Mouse (Mus musculus): ENCODE results near the gene Ccser2.

The Ccser2 gene

DNA sequence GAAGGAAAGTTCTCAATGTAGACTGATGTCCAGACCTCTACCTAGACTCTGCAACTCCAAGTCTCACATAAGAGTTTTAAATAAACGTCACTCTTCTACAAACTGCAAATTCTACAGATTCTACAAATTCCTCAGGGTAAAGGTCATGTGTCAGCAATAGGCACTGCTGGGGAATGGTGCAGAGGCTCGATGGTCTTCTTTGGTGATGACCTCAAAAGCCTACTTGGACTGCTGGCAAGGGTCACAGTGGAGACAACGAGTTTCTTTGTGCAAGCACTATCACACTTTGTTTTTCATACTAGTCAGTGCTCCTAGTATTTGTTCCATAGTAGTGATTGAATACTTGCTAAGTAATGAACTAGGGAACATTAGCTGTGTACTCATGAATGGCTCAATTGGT, 85.0 kb downstream of the Ccser2 start:
- intact Hi-C loops (cut with DNase I) = no loop called here

DNA sequence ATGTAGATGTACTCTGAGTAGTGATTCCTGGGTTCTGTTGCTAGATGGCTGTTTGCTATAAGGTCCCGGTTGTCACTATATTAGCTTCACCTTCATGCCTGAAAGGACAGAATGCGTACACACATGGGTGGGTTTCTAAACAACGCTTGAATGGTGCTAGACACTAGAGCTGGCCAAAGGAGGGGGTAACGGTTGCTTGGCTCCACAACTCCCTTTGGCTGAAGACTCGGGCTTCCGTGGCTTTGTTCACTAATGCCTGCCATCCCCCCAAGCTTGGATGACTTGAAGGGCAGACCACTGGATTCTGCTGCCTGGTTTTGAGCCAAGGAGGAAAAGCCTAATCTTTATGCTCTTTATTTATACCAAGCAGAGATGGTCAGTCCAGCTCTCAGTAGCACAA, 98.3 kb downstream of the Ccser2 start:
- intact Hi-C loops (cut with DNase I) = no loop called here

GRCm38 (mm10) chr14:36868769-36869362, 99.7 kb downstream of the Ccser2 start:
- intact Hi-C loops (cut with DNase I) = loop anchor here (2.0 to 10.0 kb wide), 3 partner anchors 22 to 256 kb away; no protein-coding TSS in a partner anchor

- intact Hi-C loops (cut with DNase I) = loop anchor here (2.0 to 10.0 kb wide), 4 partner anchors 70 to 258 kb away; no protein-coding TSS in a partner anchor
Observed at GRCm38 (mm10) chr14:36866966-36867700, 101.4 kb downstream of the Ccser2 start.

DNA sequence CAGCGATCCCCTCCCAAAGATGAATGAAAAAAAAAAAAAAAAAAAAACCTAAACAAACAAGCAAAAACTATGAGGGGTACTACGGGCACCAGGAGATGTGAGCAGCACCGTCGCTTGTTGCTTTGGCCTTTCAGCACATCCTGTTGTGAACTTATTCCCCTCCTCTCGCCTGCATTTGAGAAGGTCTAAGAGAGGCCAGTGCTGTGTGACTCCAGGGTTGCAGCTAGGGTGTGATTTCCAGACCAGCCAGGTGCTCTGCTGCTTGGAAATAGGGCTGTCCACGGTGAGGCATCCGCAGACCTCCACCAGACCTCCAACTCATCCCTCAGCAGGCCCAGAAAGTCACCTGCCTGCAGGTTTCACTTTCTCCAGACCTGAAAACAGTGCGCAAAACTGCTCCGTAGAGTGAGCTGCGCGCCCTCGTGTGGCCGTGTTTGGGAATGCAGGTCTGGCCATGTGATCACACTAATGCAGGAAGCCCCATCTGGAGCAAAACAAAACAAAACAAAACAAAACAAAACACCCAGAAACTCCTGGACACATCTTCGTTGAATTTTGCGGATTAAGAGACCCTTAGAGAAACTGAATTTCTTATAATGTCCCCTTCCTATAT, 104.6 kb downstream of the Ccser2 start:
- intact Hi-C loops (cut with DNase I) = loop anchor here (10.0 kb wide), 1 partner anchor 261 kb away; no protein-coding TSS in a partner anchor

DNA sequence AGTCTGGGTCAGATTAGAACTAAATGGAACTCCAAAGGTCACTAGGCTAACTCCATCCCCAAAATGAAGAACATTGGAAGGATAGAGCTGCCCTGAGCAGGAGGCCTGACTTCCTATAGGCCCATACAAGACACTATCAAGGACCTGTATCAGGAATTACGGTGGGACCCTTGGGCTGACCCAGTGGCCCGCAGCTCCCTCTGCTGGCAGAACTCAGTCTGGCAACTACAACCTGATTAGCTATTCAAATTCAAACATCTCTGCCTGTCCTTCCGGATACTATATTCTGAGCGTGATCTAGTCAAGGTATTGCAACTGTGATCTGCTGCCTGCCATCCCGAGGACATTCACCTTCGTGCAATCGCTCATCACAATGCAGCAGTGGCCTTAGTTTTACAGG, 106.2 kb downstream of the Ccser2 start:
- intact Hi-C loops (cut with DNase I) = loop anchor here (10.0 kb wide), 1 partner anchor 262 kb away; no protein-coding TSS in a partner anchor

- intact Hi-C loops (cut with DNase I) = no loop called here
Observed at GRCm38 (mm10) chr14:36858932-36859331, 109.6 kb downstream of the Ccser2 start.

DNA sequence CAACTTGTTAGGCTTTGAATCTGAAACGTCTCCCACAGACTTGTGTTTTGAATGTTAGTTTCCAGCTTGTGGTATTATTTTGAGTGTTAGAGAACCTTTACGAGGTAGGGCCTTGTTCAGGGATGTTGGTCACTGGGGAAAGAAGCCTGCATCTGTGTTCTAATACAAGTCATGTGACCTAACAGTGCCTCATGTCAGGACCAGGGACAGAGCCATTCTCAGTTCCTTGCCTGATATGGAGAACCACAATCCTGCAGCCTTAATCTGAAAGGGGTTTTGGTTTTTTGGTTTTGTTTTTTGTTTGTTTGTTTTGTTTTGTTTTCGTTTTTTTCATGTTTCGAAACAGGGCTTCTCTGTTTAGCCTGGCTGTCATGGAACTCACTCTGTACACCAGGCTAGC, 115.6 kb downstream of the Ccser2 start:
- intact Hi-C loops (cut with DNase I) = no loop called here

GRCm38 (mm10) chr14:36848860-36849259, 119.7 kb downstream of the Ccser2 start:
- intact Hi-C loops (cut with DNase I) = no loop called here
